Mouse (Mus musculus) frontal cortex, adult (tissue): ENCODE results near the gene Prrc2a.

ENCODE experiments used
- ATAC-seq: cut with Nextera tagmentation; 2 replicates; pipeline ENCODE4 v1.9.2; 2017; ENCODE audit warnings: mild to moderate bottlenecking, moderate library complexity, mixed read lengths; ENCODE audit not compliant: low TSS enrichment

Prrc2a gene

GRCm38 (mm10) chr17:35105740-35106389, 58.8 kb downstream of the Prrc2a start:
- peak; percentile 71; the same call in 1 of the 2 replicates for ATAC-seq

- ATAC-seq, result no peak
Measured at GRCm38 (mm10) chr17:35104754-35105153, 59.9 kb downstream of the Prrc2a start.

- ATAC-seq, result no peak
Measured at GRCm38 (mm10) chr17:35104079-35104478, 60.6 kb downstream of the Prrc2a start.

GRCm38 (mm10) chr17:35103221-35103690, 61.4 kb downstream of the Prrc2a start:
- no peak for ATAC-seq

- ATAC-seq, result peak; percentile 35; the same call in 1 of the 2 replicates
Measured at GRCm38 (mm10) chr17:35102299-35102698, 62.4 kb downstream of the Prrc2a start.

- ATAC-seq, result no peak
Measured at GRCm38 (mm10) chr17:35101161-35101560, 63.5 kb downstream of the Prrc2a start.

GRCm38 (mm10) chr17:35100196-35100765, 64.4 kb downstream of the Prrc2a start:
- ATAC-seq, result no peak
